Mouse (Mus musculus) neutrophil, adult 5-6 weeks (primary cell): ENCODE measurements around the gene Inpp5k. TPM values are rescaled to one million over a fixed set of nuclear protein-coding genes. Genes with fewer than 3 reads are reported as not detected.

Experiments
- ATAC-seq: fragments of 151-379, 151-347 bp; 2 replicates; pipeline ENCODE4 v1.8.0; 2017; ENCODE audit warnings: mild to moderate bottlenecking, moderate TSS enrichment; ENCODE audit not compliant: insufficient number of reproducible peaks, poor library complexity, low FRiP score, severe bottlenecking; ENCODE audit errors: extremely low read depth
- total RNA-seq: library from RNA; stranded (forward); fragments of 200-1000 nt; gene quantifications from 2 replicates; pipeline ENCODE4 v1.2.3, GENCODE M21; 2017

Gene Inpp5k
- total RNA-seq, 1 experiment from 2014 or later = 119 TPM

- peak; percentile 14 for ATAC-seq
Observed at GRCm38 (mm10) chr11:75651426-75652221, 20.8 kb downstream of the Inpp5k start.

- ATAC-seq = no peak
Observed at GRCm38 (mm10) chr11:75652222-75652941, 21.6 kb downstream of the Inpp5k start.

GRCm38 (mm10) chr11:75652942-75653684, 22.3 kb downstream of the Inpp5k start:
- ATAC-seq = no peak

GRCm38 (mm10) chr11:75653781-75654470, 23.1 kb downstream of the Inpp5k start:
- peak; percentile 58 for ATAC-seq

GRCm38 (mm10) chr11:75654471-75655390, 23.9 kb downstream of the Inpp5k start:
- peak; percentile 45 for ATAC-seq

GRCm38 (mm10) chr11:75655621-75656545, 25.1 kb downstream of the Inpp5k start:
- no peak for ATAC-seq

GRCm38 (mm10) chr11:75656621-75657590, 26.1 kb downstream of the Inpp5k start:
- ATAC-seq = no peak

- ATAC-seq = no peak
Observed at GRCm38 (mm10) chr11:75657841-75658240, 27.1 kb downstream of the Inpp5k start.

GRCm38 (mm10) chr11:75658311-75658710, 27.5 kb downstream of the Inpp5k start:
- no peak for ATAC-seq

GRCm38 (mm10) chr11:75658996-75659750, 28.4 kb downstream of the Inpp5k start:
- ATAC-seq = no peak

- no peak for ATAC-seq
Observed at GRCm38 (mm10) chr11:75660081-75660590, 29.3 kb downstream of the Inpp5k start.

- ATAC-seq = no peak
Observed at GRCm38 (mm10) chr11:75660941-75661800, 30.4 kb downstream of the Inpp5k start.

- ATAC-seq = no peak
Observed at GRCm38 (mm10) chr11:75662131-75662530, 31.3 kb downstream of the Inpp5k start.

- no peak for ATAC-seq
Observed at GRCm38 (mm10) chr11:75666296-75666695, 35.5 kb downstream of the Inpp5k start.
